Mouse (Mus musculus) cortical plate, adult 2 months (tissue): ENCODE measurements at regions not wholly inside any gene's neighbourhood (a gene's known extent, or its start where the extent isn't known, plus 50 kb on each side); places are given as distances from the start of the nearest gene placed in this dataset.

ENCODE experiments used
- CTCF ChIP-seq: fragments of 200-500 bp; IDR thresholded peaks from 2 replicates; pipeline ENCODE4 v1.5.1; 2011; ENCODE audit warnings: mild to moderate bottlenecking, control low read depth, low read length; ENCODE audit not compliant: insufficient read depth; ENCODE audit errors: extremely low read depth
- POLR2A ChIP-seq: fragments of 200-500 bp; IDR thresholded peaks from 2 replicates; pipeline ENCODE4 v1.6.1; 2011; ENCODE audit warnings: mild to moderate bottlenecking, low read length, control low read depth; ENCODE audit not compliant: insufficient read depth; ENCODE audit errors: extremely low read depth

GRCm38 (mm10) chr15:51206773-51207172, 2677.9 kb upstream of the Gm7489 start:
- TF ChIP-seq POLR2A (no peak), CTCF (no peak)
